Mouse (Mus musculus): Measurements from ENCODE around the gene Syne2. TPM values are rescaled to one million over a fixed set of nuclear protein-coding genes. Genes with fewer than 3 reads are reported as not detected.
"Not testable (repeated sequence)": the region's sequence is repeated elsewhere in the genome, so short reads cannot be mapped to it uniquely, and the experiment has no call there.

The Syne2 gene
- polyA plus RNA-seq (2015; fragmentation: Nextera tagmentation; extraction: Ambion mirVana), result 37.1 and 42.1 TPM in 2 replicates

DNA sequence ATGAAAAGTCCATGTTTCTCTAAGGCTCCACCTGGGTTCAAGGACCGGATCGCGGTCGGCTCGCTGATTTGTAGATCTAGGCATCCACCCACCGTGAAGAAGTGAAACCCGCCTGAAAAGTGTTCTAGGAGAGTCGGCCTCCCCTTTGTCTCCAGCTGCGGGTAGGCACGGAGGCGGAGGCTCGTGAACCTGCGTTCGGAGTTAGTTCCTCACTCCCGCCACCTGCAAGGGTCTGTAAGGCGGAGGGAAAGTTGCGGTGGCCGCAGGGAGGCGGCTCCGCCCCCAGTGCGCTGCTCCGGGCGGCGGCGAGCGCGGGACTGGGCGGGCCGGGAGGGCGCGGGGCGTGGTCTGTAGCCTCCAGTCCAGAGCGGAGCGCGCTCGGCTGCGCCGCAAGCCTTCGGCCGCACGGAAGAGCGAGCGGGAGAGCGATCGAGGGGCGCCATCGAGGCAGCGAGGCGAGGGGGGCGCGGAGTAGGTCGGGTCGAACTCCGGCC, at the start of gene Syne2:
Gene Syne2 (plus strand): TSS at position 176 of the 494 bp plus-strand sequence.
- ATAC-seq (ENCODE audit: insufficient read depth, low FRiP score), result peak; percentile 94
- Histone ChIP-seq H3K27ac (ENCODE audit: low read length) (peak within 1 kb of the TSS; percentile 86), H3K9me3 (replicated peaks; ENCODE audit: control insufficient read depth, low read length) (no peaks in the 10 kb centered on the region), H3K36me3 (ENCODE audit: control insufficient read depth, insufficient read depth, low read length) (no peaks in the 10 kb centered on the region), H3K4me3 (replicated peaks; ENCODE audit: low read length) (peak within 1 kb of the TSS; percentile 79), H3K27me3 (ENCODE audit: control insufficient read depth, insufficient read depth, low read length) (no peaks in the 10 kb centered on the region), H3K4me2 (ENCODE audit: low read depth, low read length) (peak within 1 kb of the TSS; percentile 89), H3K4me1 (ENCODE audit: control insufficient read depth, insufficient read depth, low read length) (peaks cover 20% of the 10 kb centered on the region; the same call in 1 of the 2 replicates), H3K9ac (ENCODE audit: low read length) (peak within 1 kb of the TSS; percentile 92)
- WGBS, result 0% methylated on average over 51 of the region's 54 CpGs

GRCm38 (mm10) chr12:75771410-75771809, 46.5 kb upstream of the Syne2 start:
- no peak overlapping the region for H3K4me3 ChIP-seq (replicated peaks; ENCODE audit: low read length)

DNA sequence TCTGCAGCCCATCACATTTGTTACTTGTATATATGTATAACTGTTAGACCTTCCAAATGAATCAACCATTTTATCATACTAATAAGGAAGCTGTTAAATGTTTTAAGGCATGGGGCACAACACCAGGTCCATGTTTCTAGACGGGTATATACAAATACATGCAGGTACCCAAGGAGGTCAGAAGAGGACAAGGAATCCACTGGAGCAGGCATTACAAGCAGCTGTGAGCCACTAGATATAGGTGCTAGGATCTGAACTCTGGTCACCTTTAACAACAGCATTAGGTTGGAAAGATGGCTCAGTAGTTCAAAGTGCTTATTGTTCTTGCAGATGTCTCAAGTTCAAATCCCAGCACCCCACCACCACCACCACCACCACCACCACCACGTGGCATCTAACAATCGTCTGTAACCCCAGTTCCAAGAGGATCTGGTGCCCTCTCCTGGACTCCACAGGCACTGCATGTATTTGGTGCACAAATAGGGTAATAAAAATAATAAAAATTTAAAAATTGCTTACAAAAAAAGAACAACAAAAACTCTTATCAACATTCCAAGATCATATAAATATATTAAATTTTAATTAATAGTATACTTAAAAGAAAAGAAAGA, 45.4 kb upstream of the Syne2 start:
- WGBS, result 22% methylated on average over 3 of the region's 3 CpGs
- no peaks in the 10 kb centered on the region for H3K4me1 ChIP-seq (ENCODE audit: control insufficient read depth, insufficient read depth, low read length)
- H3K4me2 ChIP-seq (ENCODE audit: low read depth, low read length), result no peak overlapping the region
- H3K9me3 ChIP-seq (replicated peaks; ENCODE audit: control insufficient read depth, low read length), result no peaks in the 10 kb centered on the region
- H3K27me3 ChIP-seq (ENCODE audit: control insufficient read depth, insufficient read depth, low read length), result no peaks in the 10 kb centered on the region
- no peak overlapping the region for H3K4me3 ChIP-seq (replicated peaks; ENCODE audit: low read length)
- no peaks in the 10 kb centered on the region for H3K36me3 ChIP-seq (ENCODE audit: control insufficient read depth, insufficient read depth, low read length)
- no peak overlapping the region for H3K27ac ChIP-seq (ENCODE audit: low read length)
- no peak for ATAC-seq (ENCODE audit: insufficient read depth, low FRiP score)
- no peak overlapping the region for H3K9ac ChIP-seq (ENCODE audit: low read length)

More at GRCm38 (mm10) chr12:75771410-75771809, 46.5 kb upstream of the Syne2 start:
- Histone ChIP-seq H3K27me3 (ENCODE audit: control insufficient read depth, insufficient read depth, low read length) (no peaks in the 10 kb centered on the region), H3K36me3 (ENCODE audit: control insufficient read depth, insufficient read depth, low read length) (no peaks in the 10 kb centered on the region), H3K4me2 (ENCODE audit: low read depth, low read length) (no peak overlapping the region), H3K4me1 (ENCODE audit: control insufficient read depth, insufficient read depth, low read length) (no peaks in the 10 kb centered on the region), H3K9me3 (replicated peaks; ENCODE audit: control insufficient read depth, low read length) (no peaks in the 10 kb centered on the region), H3K9ac (ENCODE audit: low read length) (no peak overlapping the region), H3K27ac (ENCODE audit: low read length) (no peak overlapping the region)
- ATAC-seq (ENCODE audit: insufficient read depth, low FRiP score), result peak; percentile 70; the same call in 1 of the 2 replicates
- WGBS, result 36% methylated on average over 3 of the region's 3 CpGs

GRCm38 (mm10) chr12:75781445-75781844, 36.5 kb upstream of the Syne2 start:
- H3K27ac ChIP-seq (ENCODE audit: low read length), result no peak overlapping the region
- no peaks in the 10 kb centered on the region for H3K36me3 ChIP-seq (ENCODE audit: control insufficient read depth, insufficient read depth, low read length)
- no peak overlapping the region for H3K9ac ChIP-seq (ENCODE audit: low read length)
- H3K9me3 ChIP-seq (replicated peaks; ENCODE audit: control insufficient read depth, low read length), result 0 out of 2 replicates have a peak, but pooled peaks cover 4% of the 10 kb centered on the region
- H3K4me1 ChIP-seq (ENCODE audit: control insufficient read depth, insufficient read depth, low read length), result no peaks in the 10 kb centered on the region
- no peak overlapping the region for H3K4me2 ChIP-seq (ENCODE audit: low read depth, low read length)
- H3K4me3 ChIP-seq (replicated peaks; ENCODE audit: low read length), result no peak overlapping the region
- no peaks in the 10 kb centered on the region for H3K27me3 ChIP-seq (ENCODE audit: control insufficient read depth, insufficient read depth, low read length)
- ATAC-seq (ENCODE audit: insufficient read depth, low FRiP score), result no peak

DNA sequence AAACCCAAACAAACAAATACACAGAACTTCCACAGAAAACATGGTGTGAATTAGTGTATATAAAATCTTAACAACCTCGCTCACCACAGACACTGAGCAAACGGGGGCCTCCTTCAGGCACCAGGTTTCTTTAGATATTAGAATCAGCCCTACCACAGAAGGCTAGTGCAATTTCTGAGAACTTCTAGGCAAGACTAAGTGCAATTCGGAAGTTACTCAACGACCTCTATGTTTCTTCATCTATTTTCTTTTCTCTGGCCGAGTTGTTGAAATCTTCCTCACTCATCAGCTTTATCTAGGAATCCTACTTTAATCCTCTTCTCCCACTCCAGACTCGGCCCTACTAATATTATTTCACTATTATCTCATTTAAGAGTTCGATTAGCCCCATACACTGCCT, 35.9 kb upstream of the Syne2 start:
- Histone ChIP-seq H3K4me2 (ENCODE audit: low read depth, low read length) (no peak overlapping the region), H3K36me3 (ENCODE audit: control insufficient read depth, insufficient read depth, low read length) (no peaks in the 10 kb centered on the region), H3K9ac (ENCODE audit: low read length) (no peak overlapping the region), H3K27me3 (ENCODE audit: control insufficient read depth, insufficient read depth, low read length) (no peaks in the 10 kb centered on the region), H3K27ac (ENCODE audit: low read length) (no peak overlapping the region), H3K4me3 (replicated peaks; ENCODE audit: low read length) (no peak overlapping the region), H3K9me3 (replicated peaks; ENCODE audit: control insufficient read depth, low read length) (0 out of 2 replicates have a peak, but pooled peaks cover 4% of the 10 kb centered on the region), H3K4me1 (ENCODE audit: control insufficient read depth, insufficient read depth, low read length) (no peaks in the 10 kb centered on the region)
- WGBS, result 75% methylated on average over 7 of the region's 7 CpGs
- ATAC-seq (ENCODE audit: insufficient read depth, low FRiP score), result no peak

- Histone ChIP-seq H3K4me2 (ENCODE audit: low read depth, low read length) (no peak overlapping the region), H3K9me3 (replicated peaks; ENCODE audit: control insufficient read depth, low read length) (0 out of 2 replicates have a peak, but pooled peaks cover 4% of the 10 kb centered on the region), H3K4me3 (replicated peaks; ENCODE audit: low read length) (no peak overlapping the region), H3K4me1 (ENCODE audit: control insufficient read depth, insufficient read depth, low read length) (no peaks in the 10 kb centered on the region), H3K36me3 (ENCODE audit: control insufficient read depth, insufficient read depth, low read length) (no peaks in the 10 kb centered on the region), H3K9ac (ENCODE audit: low read length) (no peak overlapping the region), H3K27me3 (ENCODE audit: control insufficient read depth, insufficient read depth, low read length) (no peaks in the 10 kb centered on the region), H3K27ac (ENCODE audit: low read length) (no peak overlapping the region)
- WGBS, result 68% methylated on average over 2 of the region's 2 CpGs
- ATAC-seq (ENCODE audit: insufficient read depth, low FRiP score), result no peak
Measured at GRCm38 (mm10) chr12:75784271-75784751, 33.6 kb upstream of the Syne2 start.

- H3K4me1 ChIP-seq (ENCODE audit: control insufficient read depth, insufficient read depth, low read length); H3K4me3 ChIP-seq (replicated peaks; ENCODE audit: low read length); H3K9me3 ChIP-seq (replicated peaks; ENCODE audit: control insufficient read depth, low read length); H3K27ac ChIP-seq (ENCODE audit: low read length); H3K36me3 ChIP-seq (ENCODE audit: control insufficient read depth, insufficient read depth, low read length); ATAC-seq (ENCODE audit: insufficient read depth, low FRiP score); H3K27me3 ChIP-seq (ENCODE audit: control insufficient read depth, insufficient read depth, low read length); H3K9ac ChIP-seq (ENCODE audit: low read length); H3K4me2 ChIP-seq (ENCODE audit: low read depth, low read length): not testable (repeated sequence)
- 5% methylated on average over 2 of the region's 2 CpGs for WGBS
Measured at GRCm38 (mm10) chr12:75786681-75787080, 31.3 kb upstream of the Syne2 start.

DNA sequence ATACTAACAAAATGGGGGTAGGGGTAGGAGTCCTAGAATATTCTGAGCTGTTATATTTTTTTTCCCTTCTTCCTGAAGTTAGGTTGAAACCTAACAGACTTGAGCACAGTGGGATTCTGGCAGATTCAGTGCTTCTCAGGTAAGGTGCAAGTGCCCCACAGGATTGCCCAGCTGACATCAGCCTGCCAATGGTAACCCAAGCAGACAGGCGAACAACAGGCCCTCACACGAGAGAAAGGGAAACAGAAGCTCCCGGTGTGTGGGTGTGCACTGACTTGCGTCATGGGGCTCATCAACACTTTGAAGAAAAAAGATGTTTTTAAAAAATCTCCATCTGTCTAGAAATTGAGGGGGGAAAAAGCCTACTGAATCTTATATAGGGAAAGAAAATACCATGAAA, 28.5 kb upstream of the Syne2 start:
- Histone ChIP-seq H3K36me3 (ENCODE audit: control insufficient read depth, insufficient read depth, low read length) (no peaks in the 10 kb centered on the region), H3K4me1 (ENCODE audit: control insufficient read depth, insufficient read depth, low read length) (no peaks in the 10 kb centered on the region), H3K4me3 (replicated peaks; ENCODE audit: low read length) (no peak overlapping the region), H3K27me3 (ENCODE audit: control insufficient read depth, insufficient read depth, low read length) (no peaks in the 10 kb centered on the region), H3K4me2 (ENCODE audit: low read depth, low read length) (no peak overlapping the region), H3K27ac (ENCODE audit: low read length) (no peak overlapping the region), H3K9me3 (replicated peaks; ENCODE audit: control insufficient read depth, low read length) (no peaks in the 10 kb centered on the region), H3K9ac (ENCODE audit: low read length) (no peak overlapping the region)
- 53% methylated on average over 4 of the region's 4 CpGs for WGBS
- no peak for ATAC-seq (ENCODE audit: insufficient read depth, low FRiP score)

DNA sequence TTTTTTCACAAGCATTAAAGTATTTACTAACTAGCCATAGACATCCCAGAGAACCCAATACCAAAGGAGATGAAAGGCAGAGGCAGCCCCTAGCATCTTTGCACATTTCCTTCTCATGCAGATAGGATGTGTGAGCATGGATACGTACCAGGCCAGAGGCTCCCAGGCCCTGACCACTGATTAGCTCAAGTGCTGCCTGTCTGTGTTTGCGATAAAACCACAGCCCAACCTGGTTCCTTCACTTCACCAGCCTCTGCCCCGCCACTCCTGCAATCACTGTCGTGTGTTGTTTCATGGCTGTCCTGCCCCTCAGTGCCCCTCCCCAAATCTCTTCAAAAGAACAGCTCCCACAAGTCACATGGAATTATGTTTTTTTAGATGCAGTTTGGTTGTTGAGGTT, 23.4 kb upstream of the Syne2 start:
- no peaks in the 10 kb centered on the region for H3K9me3 ChIP-seq (replicated peaks; ENCODE audit: control insufficient read depth, low read length)
- WGBS, result 48% methylated on average over 4 of the region's 4 CpGs
- H3K36me3 ChIP-seq (ENCODE audit: control insufficient read depth, insufficient read depth, low read length), result no peaks in the 10 kb centered on the region
- H3K9ac ChIP-seq (ENCODE audit: low read length), result no peak overlapping the region
- ATAC-seq (ENCODE audit: insufficient read depth, low FRiP score), result no peak
- H3K4me3 ChIP-seq (replicated peaks; ENCODE audit: low read length), result no peak overlapping the region
- no peak overlapping the region for H3K4me2 ChIP-seq (ENCODE audit: low read depth, low read length)
- no peak overlapping the region for H3K27ac ChIP-seq (ENCODE audit: low read length)
- no peaks in the 10 kb centered on the region for H3K4me1 ChIP-seq (ENCODE audit: control insufficient read depth, insufficient read depth, low read length)
- no peaks in the 10 kb centered on the region for H3K27me3 ChIP-seq (ENCODE audit: control insufficient read depth, insufficient read depth, low read length)
